Mouse (Mus musculus) heart, embryonic 14.5 days (tissue): ENCODE measurements around the gene Rhbg. TPM values are rescaled to one million over a fixed set of nuclear protein-coding genes. Genes with fewer than 3 reads are reported as not detected.

Experiments used
- ATAC-seq: fragments of 200-750 bp; cut with Nextera tagmentation; 2 replicates; pipeline ENCODE4 v1.8.0; 2017; ENCODE audit warnings: low read depth, moderate TSS enrichment; ENCODE audit not compliant: insufficient number of reproducible peaks, insufficient read depth, low FRiP score
- H3K27ac ChIP-seq, 2 experiments: fragments of 200-500 bp in 1 of 2; fragments of 300-500 bp in 1 of 2; sonication (generic) in 1 of 2; replicated peaks in 1 of 2; 2 replicates each; pipeline ENCODE4 v1.5.1; 2012 to 2014; ENCODE audit warnings: low read depth in 2 of 2, low read length in 2 of 2, control low read depth in 1 of 2, mild to moderate bottlenecking in 1 of 2, mixed read lengths in 1 of 2; ENCODE audit not compliant: control insufficient read depth in 1 of 2, insufficient read depth in 1 of 2
- H3K27me3 ChIP-seq: fragments of 300-500 bp; sonication (generic); 2 replicates; pipeline ENCODE4 v1.6.1; 2014; ENCODE audit warnings: mild to moderate bottlenecking, low read length, control low read depth; ENCODE audit not compliant: control insufficient read depth, insufficient read depth
- H3K36me3 ChIP-seq: fragments of 300-500 bp; sonication (generic); 2 replicates; pipeline ENCODE4 v1.6.1; 2014; ENCODE audit warnings: mild to moderate bottlenecking, control low read depth, low read length, mixed read lengths; ENCODE audit not compliant: control insufficient read depth, insufficient read depth
- H3K4me1 ChIP-seq, 2 experiments: fragments of 200-500 bp in 1 of 2; fragments of 300-500 bp in 1 of 2; sonication (generic) in 1 of 2; 2 replicates each; pipeline ENCODE4 v1.6.1; 2012 to 2014; ENCODE audit warnings: low read length in 2 of 2, control low read depth in 1 of 2, mixed read lengths in 1 of 2; ENCODE audit not compliant: control insufficient read depth in 2 of 2, insufficient read depth in 2 of 2
- H3K4me2 ChIP-seq: fragments of 300-500 bp; sonication (generic); 2 replicates; pipeline ENCODE4 v1.6.1; 2014; ENCODE audit warnings: mild to moderate bottlenecking, low read length
- H3K4me3 ChIP-seq, 2 experiments: fragments of 200-500 bp in 1 of 2; fragments of 300-500 bp in 1 of 2; sonication (generic) in 1 of 2; 2 replicates each; pipeline ENCODE4 v1.5.1; 2012 to 2014; ENCODE audit warnings: low read length in 2 of 2, mild to moderate bottlenecking in 2 of 2, control low read depth in 1 of 2, low read depth in 1 of 2, moderate library complexity in 1 of 2; ENCODE audit not compliant: control insufficient read depth in 1 of 2, insufficient read depth in 1 of 2
- H3K9ac ChIP-seq: fragments of 300-500 bp; sonication (generic); 2 replicates; pipeline ENCODE4 v1.6.1; 2014; ENCODE audit warnings: mild to moderate bottlenecking, low read length
- H3K9me3 ChIP-seq: fragments of 300-500 bp; sonication (generic); 2 replicates; pipeline ENCODE4 v1.6.1; 2016; ENCODE audit warnings: low read length, control low read depth; ENCODE audit not compliant: control insufficient read depth
- WGBS: fragments of 180-500 bp; shearing (Covaris S2); extraction: QIAGEN DNeasy Blood & Tissue Kit; methylation state at CpG from one replicate; pipeline ENCODE4 v1.1.7; 2014; 5-methylcytosine and 5-hydroxymethylcytosine counted together
- polyA plus RNA-seq: library from polyadenylated mRNA; unstranded; fragments of >200 nt; fragmentation: Nextera tagmentation; extraction: Ambion mirVana; gene quantifications from 2 replicates; pipeline ENCODE4 v1.2.1, GENCODE M21; 2014

Rhbg gene
- polyA plus RNA-seq, 1 experiment from 2014 or later = not detected

DNA sequence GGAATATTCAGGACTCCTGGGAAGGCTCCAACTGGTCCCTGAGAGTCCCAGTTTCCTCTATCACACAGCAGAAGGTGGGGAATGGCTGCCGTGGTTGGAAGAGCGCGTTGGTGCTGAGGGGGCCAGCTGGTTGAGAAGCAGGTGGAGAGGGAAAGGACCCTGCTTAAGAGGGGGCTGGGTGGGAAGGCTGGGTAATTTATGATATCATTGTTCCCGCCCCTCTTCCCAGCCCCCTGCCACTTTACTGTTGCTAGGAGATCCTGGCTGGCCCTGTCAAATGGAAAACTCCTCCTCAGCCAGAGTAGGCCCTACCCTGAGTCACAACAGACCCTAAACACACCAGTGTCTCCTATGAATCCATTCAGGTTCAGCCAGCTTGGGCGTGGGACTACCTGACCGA is 26.5 kb downstream of the Rhbg start:
- WGBS = 58% methylated on average over 6 of the region's 6 CpGs
- Histone ChIP-seq H3K36me3 (no peaks in the 10 kb centered on the region), H3K9ac (no peak overlapping the region), H3K4me1 (no peaks in the 10 kb centered on the region; a peak in 1 of 4 replicates), H3K9me3 (no peaks in the 10 kb centered on the region), H3K4me2 (no peak overlapping the region), H3K27me3 (peaks cover 61% of the 10 kb centered on the region), H3K4me3 (no peak overlapping the region), H3K27ac (no peak overlapping the region)
- ATAC-seq = no peak

DNA sequence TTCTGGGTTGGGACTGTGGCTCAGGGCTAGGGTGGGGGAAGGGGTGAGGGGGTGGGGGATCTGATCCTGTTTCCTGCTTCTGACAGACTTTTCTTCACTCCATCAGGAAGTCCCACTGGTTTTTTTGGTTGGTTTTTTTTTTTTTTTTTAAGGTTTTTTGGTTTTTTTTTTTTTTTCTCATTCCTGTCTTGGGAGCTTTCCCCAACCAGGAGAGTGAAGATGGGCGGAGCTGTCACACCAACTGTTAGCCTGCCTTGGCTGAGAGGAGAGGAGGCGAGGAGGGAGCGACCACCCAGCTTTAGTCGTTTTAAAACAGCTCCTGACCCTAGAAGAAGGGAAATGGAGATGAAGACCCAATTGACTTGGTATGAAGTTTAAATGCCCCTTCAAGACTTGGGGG is 27.2 kb downstream of the Rhbg start:
- Histone ChIP-seq H3K9ac (no peak overlapping the region), H3K36me3 (no peaks in the 10 kb centered on the region), H3K27ac (no peak overlapping the region), H3K4me3 (no peak overlapping the region), H3K4me2 (no peak overlapping the region), H3K27me3 (peaks cover 61% of the 10 kb centered on the region), H3K9me3 (no peaks in the 10 kb centered on the region), H3K4me1 (no peaks in the 10 kb centered on the region; a peak in 1 of 4 replicates)
- ATAC-seq = no peak
- WGBS = 26% methylated on average over 4 of the region's 4 CpGs

DNA sequence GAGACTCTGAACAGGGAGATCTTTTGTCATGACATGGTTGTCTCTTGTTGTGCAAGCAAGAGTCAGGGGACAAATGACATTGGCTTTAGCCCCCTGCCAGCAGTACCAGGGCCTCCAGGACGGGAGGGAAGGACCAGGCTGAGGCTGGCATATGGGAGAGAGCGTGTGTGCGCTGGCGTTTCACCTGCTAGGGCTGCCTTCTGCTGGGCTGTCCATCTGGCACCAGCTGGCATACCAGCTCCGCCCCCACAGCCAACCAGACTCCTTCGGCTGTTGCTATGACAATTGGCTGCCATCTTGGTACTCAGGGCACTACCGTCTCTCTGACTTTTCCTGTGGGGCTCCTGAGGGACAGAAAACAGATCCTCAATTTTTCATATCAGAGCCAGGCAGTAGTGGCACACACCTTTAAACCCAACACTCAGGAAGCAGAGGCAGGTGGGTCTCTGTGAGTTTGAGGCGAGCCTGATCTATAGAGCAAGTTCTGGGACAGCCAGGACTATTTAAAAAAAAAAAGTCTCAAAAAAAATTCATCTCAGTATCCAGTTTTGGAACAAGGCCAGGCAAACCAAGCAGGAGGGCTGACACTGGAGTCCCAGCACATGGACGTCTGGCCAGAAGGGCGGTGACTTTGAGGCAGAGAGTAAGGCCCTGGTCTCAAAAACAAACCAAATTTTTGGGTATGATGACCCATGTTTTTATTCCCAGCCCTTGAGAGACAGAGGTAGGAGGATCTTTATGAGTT is 28.2 kb downstream of the Rhbg start:
- Histone ChIP-seq H3K36me3 (no peaks in the 10 kb centered on the region), H3K27me3 (peaks cover 70% of the 10 kb centered on the region), H3K27ac (no peak overlapping the region), H3K4me1 (no peaks in the 10 kb centered on the region), H3K9me3 (no peaks in the 10 kb centered on the region), H3K9ac (no peak overlapping the region), H3K4me2 (no peak overlapping the region), H3K4me3 (no peak overlapping the region)
- WGBS = 84% methylated on average over 10 of the region's 10 CpGs
- ATAC-seq = no peak

DNA sequence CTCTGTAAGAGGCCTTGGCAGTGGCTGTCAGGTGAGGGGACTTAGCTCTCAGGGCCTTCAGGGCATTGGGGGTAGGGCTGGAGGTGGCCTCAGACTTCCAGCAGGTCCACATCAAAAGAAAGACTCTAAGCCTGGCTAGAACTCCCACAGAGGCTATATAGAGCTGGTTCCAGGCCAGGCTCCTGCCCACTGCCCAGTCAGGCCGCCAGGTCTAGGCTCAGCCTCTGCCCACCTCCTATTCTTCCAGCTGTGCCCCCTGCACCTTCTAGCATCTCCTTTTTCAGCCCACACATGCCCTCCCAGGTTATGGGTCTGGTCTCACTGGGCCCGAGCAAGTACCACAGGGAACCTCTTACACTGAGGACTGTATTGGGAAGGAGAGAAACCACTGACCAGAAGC is 29.6 kb downstream of the Rhbg start:
- H3K9me3 ChIP-seq = no peaks in the 10 kb centered on the region
- no peak overlapping the region for H3K4me3 ChIP-seq
- WGBS = 42% methylated on average over 2 of the region's 2 CpGs
- H3K4me2 ChIP-seq = no peak overlapping the region
- no peak overlapping the region for H3K27ac ChIP-seq
- H3K9ac ChIP-seq = no peak overlapping the region
- H3K36me3 ChIP-seq = no peaks in the 10 kb centered on the region
- H3K4me1 ChIP-seq = no peaks in the 10 kb centered on the region
- peaks cover 69% of the 10 kb centered on the region for H3K27me3 ChIP-seq
- no peak for ATAC-seq

DNA sequence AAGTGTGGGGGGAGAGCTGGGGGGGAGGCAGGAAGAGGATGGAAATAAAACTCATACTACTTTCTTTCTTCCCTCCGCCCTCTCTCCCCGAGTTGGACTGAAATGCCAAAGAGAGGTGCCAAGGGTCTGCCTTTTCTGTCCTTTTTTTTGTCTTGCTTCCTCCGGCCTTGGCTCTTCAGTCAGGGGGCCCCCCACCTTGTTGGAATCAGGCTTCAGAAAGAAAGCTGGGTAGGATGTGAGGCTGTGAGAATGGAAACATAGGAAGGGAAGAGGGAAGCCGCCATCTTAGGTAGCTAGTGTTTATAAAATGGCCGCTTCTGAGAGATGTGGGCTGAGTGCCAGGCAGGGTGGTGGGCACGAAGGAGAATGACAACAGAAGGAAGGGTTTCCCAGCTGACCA is 32.1 kb downstream of the Rhbg start:
- H3K4me3 ChIP-seq = no peak overlapping the region
- peaks cover 71% of the 10 kb centered on the region for H3K27me3 ChIP-seq
- H3K9me3 ChIP-seq = no peaks in the 10 kb centered on the region
- no peak for ATAC-seq
- H3K27ac ChIP-seq = no peak overlapping the region
- H3K9ac ChIP-seq = no peak overlapping the region
- no peaks in the 10 kb centered on the region for H3K36me3 ChIP-seq
- 74% methylated on average over 6 of the region's 6 CpGs for WGBS
- H3K4me1 ChIP-seq = no peaks in the 10 kb centered on the region
- no peak overlapping the region for H3K4me2 ChIP-seq

DNA sequence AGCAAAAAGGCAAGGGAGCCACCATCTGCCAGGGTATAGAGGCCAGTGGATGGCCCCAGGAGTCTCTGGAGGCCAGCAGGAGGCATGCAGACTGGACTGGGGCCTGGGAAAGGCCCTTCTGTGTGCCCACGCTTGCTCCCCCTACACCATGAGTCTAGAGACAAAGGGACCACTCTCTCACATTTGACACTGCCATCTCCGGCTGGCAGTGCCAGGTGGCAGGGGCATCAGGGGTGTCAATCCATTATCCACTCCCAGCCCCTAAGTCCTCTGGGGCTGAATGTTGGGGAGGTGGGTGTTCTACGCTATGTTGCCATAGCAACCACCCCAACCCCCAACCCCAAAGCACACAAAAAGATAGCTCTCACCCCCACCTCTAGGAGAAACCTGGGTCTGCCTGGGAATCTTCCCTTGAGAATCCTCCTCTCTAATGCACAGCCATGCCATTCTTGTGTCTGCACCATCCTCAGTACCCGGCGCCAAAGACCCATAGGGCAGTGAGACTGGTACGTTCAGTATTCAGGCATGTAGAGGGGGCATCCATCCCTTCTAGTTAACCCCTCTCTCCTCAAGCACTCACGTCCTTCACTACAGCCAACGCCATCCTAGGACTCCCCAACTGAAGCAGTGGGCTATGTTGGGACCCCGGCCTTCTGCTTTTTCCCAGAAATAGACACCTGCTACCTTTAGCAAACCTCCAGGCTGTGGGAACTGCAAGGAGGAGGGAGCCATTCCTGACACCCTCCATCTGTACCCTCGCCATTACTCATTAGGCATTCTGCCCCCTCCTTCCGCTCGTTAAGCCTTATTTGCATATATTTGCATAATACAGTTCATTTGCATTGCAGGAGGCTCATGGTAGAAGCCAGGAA is 32.8 kb downstream of the Rhbg start:
- H3K27ac ChIP-seq = no peak overlapping the region
- no peak overlapping the region for H3K9ac ChIP-seq
- H3K4me1 ChIP-seq = no peaks in the 10 kb centered on the region
- H3K4me3 ChIP-seq = no peak overlapping the region
- 50% methylated on average over 12 of the region's 12 CpGs for WGBS
- H3K27me3 ChIP-seq = peaks cover 78% of the 10 kb centered on the region
- H3K4me2 ChIP-seq = no peak overlapping the region
- ATAC-seq = no peak
- no peaks in the 10 kb centered on the region for H3K9me3 ChIP-seq
- no peaks in the 10 kb centered on the region for H3K36me3 ChIP-seq

DNA sequence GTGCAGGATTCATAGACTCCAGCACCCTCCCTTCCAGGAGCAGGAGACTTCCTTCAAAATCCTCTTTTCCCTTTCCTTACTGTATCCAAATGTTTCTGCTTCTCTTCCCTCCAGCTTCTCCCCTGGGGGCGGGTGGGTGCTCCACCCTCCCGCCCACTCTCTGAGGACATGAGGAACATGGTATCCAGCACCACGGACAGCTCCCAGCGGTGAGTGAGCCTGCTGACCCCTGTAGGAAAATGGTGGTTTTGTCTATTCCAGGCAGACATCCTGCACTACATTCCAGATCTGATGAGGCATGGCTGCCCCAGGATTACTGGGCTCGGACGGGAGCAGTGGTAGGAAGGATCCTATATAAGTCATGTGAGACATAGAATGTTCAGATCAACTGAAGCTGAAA is 33.7 kb downstream of the Rhbg start:
- Histone ChIP-seq H3K4me3 (no peak overlapping the region), H3K9me3 (no peaks in the 10 kb centered on the region), H3K9ac (no peak overlapping the region), H3K36me3 (no peaks in the 10 kb centered on the region), H3K27ac (no peak overlapping the region), H3K4me2 (no peak overlapping the region), H3K27me3 (peaks cover 84% of the 10 kb centered on the region), H3K4me1 (no peaks in the 10 kb centered on the region)
- no peak for ATAC-seq
- under 1% methylated on average over 6 of the region's 6 CpGs for WGBS
